Mouse (Mus musculus): ENCODE data around the gene Plcl1.

Gene Plcl1

DNA sequence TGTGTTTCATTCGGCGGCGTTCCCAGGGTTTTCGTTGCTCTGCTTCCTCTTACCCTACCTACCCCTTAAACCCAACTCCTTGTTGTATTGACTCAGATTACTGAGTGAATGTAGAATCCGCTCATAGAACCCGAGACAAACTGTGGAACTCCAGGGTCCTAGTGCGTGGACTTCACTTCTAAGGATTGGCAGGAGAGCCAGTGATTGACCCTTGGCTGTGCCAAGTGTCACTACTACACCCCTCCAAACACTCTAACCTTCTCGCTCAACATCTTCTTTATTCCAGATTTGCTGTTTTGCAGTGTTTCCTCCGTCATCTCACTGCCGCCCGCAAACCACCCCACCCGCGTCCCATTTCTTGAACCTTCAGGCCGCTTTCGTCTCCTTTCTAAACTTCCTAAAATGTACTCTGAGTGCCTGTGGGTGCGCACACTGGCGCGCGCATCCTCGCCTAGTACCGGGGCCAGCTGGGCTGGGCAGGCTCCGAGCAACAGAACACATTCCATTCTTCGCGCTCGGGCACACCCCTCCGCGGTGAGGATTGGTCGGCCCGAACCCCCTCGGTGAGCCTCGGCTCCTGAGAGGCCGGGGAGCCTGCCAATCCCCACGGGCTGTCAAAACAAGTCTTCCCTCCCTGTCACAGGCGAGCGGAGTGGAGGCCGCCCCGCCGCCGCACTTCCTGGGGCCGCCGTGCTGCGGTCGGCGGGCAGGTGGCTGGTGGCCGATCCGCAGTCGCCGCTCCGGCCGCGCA lies at the start of gene Plcl1:
TSS of gene Plcl1 (plus strand) at position 650 of the 751 bp plus-strand sequence.
- peak; percentile 98 for DNase-seq

DNA sequence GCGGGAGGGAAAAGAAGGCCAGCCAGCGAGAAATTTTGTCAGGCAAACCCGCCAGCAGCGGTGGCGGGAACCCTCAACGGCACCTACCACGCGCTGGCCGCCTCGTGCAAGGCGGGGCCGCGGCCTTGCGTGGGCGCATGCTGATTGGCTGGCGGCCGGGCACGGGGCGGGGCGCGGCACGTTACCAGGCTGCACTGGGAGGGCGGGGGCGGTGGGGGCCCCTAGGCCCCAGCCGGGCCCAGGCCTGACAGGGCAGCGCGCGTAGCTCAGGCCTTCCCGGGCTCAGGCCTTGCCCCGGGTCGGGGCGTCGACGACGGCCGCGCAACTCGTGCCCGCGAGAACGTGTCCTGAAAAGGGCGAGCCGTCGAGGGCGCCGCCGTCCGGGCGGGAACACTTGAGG lies 43.1 kb upstream of the Plcl1 start:
- no peak for DNase-seq

DNA sequence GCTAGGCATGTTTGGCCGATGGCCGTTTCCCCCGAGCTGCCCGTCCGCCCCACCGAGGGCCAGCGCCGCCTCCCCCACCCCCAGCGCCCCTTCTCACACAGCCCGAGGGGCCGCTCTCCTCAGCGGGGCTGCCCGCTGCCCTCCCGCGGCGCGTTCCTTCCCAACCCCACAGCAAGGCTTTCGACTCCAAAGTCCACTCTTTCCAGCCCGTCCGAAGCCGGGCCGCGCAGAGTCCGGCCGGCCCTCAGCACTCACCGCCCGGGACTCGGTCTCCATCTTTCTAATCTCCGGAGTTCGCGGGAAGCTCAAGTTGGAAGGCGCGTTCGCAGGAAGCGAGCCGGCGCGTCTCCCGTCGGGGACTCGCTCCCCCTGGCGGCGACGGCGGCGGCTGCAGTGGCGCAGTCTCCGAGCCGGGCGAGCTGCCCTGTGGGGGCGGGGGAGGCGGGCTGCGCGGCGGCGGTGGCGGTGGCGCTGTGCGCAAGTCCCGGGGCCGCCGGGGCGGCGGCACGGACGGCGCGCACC lies 42.6 kb upstream of the Plcl1 start, which contains the start of gene Boll:
TSS of gene Boll (minus strand) at position 426 of the 522 bp plus-strand sequence.
- DNase-seq, result peak; percentile 35

DNA sequence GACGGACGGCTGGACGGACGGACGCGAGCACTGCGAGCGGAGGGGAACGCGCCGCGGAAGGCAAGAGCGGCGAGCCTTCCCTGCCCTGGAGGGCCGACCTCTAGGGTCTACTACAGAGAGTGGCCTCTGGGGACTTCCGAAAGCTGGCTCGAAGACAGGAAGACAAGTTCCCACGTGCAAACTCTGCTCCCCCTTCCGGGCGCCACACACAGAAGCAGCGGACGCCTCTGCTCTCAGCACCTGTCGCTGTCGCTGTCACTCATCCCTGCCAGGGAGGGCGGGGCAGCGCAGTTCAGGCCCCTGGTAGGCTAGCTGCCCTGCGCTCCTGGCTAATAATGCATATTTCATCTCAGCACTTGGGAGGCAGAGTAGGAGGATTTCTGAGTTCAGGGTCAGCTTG lies 42.1 kb upstream of the Plcl1 start:
- DNase-seq, result peak; percentile 34

DNA sequence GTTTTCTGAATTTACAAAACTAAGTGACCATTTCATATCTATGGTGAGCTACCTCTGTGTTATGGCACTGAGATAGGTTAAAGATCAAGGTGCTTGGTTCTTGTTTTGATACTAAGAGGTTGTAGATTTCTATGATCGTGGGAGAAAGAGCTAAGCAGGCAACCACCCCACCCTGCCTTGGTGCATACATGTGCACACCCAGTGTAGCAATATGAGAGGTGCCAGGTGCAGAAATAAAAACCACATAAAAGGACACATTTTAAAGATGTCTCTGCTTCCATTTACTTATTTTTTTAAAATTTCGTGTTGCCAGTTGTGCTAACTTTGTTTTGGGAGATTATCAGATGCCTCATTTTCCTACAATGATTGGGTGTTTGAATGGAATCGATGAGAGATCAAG lies 33.1 kb upstream of the Plcl1 start:
- DNase-seq, result no peak

DNA sequence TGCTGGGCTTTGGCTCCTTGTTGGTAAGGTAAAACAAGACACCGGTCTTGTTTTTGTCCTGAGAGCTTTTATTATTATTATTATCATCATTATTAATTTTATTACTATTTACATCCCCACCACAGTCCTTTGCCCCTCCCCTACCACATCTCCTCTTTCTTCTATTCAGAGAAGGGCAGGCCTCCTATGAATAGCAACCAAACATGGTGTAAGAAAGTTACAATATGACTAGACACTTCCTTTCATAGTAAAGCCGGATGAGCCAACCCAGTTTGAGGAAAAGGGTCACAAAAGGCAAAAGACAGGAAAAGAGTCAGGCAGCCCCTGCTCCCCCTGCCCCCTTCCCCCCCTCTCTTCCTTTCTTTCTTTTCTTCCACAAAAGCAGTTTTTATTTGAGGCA lies 25.2 kb upstream of the Plcl1 start:
- DNase-seq, result no peak

DNA sequence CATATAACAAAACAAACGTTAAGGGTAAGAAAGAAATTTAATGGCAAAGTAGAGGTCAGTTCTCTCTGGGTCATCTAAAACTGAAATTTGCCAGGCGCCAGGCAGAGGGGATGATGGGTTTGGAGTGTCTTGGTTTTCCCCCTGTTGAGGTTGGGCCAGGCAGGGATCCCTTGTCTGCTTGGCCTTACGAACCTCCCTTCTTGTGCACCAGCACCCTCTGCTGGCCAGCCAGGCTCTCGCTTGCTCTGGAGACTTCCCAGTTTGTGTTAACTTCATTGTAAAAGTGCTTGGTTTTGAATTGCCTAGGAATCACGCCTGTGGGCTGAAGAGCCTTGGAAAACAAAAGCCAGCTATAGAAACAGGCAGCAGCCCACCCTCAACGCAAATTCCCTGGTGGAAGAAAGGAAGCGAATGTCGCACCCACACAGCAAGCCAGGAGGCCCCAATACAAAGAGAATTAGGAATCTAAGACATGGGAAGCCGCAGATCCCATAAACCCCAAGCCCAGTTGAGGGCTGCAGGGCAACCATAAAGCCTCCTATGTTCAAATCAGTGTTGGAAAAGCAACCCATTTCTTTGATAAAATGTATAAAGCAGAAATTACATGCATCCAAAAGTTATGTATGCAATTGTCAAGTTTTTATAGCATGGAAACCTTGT lies 22.5 kb upstream of the Plcl1 start:
- DNase-seq, result peak; percentile 58

DNA sequence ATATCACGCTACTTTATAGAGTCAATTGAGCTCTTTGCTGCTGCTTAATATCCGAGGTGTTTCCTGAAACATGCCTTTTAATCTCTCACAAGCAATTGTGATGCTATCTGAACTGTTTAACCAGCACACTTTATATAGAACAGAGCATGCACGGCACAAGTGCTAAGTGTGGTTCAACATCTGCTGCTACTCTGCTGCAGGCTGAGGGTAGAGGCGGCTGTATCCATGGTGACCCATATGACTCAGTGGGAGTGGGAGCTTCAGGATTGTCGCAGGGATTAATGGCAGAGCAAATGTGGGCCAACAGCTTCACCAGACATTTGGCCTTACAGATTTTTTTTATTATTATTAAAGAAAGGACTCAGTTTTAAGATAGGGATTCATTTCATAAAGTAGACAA lies 5.8 kb upstream of the Plcl1 start:
- DNase-seq, result peak; percentile 88

DNA sequence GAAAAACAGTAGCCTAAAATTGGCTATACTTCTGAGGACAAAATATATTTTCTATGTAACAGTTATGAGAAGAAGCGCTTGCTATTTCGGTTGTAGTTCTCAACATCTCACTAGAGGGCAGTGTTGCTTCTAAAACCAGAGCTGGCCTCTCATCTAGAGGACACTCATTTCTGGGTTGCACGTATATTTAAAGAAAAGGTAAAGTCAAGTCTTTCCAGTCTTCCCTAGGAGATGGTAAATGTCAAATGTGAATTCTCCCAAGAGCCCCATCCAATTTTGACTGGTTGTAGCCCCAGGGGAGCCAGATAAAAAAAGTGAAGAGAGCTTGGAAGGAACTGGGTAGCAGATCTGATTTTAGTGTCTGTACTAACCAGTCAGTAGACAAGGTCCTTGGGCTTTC lies 1.3 kb upstream of the Plcl1 start:
- peak; percentile 70 for DNase-seq

DNA sequence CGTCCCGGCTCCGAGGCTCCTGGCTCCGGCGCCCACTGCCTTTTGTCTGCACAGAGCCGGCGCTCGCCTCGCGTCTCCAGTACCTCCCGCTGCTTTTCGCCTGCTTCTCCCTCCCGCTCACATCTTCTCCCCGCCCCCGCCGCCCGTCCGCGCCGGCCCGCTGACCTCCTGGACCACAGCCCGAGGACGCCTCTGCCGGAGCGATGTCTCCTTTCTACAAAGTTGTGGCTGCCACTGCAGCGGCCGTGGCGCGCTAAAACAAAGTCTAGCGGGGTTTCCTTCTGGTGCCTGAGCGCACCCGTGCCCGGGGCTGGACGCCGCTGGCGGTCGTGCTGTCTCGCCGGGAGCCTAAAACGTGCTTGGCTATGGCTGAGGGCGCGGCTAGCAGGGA lies 297 bp downstream of the Plcl1 start:
- DNase-seq, result no peak

DNA sequence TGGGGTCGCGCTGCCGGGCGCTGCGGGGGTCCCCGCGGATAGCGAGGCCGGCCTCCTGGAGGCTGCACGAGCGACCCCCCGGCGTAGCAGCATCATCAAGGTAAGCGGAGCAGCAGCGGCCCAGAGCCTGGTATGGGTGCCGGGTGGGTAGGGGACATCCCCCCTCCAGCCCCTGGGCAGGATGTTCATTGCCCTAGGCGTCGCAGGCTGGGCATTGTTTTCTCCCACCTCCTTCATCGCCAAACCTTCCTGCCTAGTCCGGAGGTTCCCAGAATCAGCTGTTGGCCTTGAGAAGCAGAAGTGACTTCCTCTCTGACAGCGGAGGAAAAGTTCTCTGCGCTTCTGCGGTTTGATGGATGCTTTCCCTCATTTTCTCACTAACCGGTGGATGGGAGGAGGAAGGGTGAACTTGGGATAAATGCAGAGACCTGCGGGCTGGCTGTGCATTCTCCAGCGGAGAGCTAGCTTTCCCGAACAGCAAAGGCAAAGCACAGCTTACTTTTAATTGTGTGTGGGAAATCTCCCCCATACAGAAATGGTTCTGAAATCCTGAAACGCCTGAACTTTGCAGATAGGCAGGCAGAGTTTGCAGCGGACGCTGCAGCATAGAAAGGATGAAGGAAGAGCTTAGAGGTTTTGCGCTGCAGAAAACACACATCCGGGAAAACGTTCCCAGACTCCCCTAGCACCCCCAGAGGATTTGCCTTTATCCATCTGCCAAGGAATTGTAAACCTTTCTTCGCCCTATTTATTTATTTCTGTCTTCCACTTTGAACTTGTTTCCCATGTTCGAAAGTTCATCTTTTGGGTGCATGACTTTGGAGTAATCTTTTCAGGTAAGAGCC lies 1.0 kb downstream of the Plcl1 start:
- no peak for DNase-seq

DNA sequence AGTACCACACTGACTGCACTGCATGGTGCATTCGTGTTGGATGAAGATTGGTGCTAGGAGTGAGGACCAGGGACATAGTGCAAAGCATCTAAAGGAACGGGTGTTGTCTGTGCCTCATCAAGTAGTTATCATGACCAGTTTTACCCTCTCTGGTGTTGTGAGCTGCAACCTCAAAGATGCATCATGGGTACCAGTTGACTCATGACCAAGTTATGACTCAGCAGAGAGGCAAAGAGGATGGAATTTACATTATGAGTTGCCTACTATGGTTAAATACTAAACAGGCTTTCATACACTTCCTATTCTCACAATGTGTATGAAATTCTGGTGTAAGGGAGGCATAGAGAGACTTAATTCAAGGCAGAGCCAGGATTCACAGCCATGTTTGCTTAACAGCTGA lies 4.9 kb downstream of the Plcl1 start:
- no peak for DNase-seq

DNA sequence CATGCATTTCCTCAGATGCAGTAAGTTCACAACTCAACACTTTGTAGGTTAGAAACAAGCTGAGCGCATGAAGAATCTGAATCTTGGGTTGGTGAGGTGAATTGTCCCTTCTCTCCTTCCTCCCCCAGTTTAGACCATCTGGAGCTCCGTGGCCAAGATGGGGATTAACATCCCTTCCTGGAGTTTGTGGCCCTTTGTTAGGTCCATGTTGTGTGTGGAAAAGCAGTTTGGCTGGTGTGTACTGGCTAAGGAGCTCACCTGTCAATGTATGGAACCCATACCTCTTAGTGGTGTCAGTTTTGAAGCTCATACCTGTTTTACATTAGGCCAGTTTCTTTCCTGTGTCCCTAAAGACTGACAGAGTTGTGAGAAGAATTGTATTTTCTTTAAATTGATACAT lies 5.4 kb downstream of the Plcl1 start:
- no peak for DNase-seq

DNA sequence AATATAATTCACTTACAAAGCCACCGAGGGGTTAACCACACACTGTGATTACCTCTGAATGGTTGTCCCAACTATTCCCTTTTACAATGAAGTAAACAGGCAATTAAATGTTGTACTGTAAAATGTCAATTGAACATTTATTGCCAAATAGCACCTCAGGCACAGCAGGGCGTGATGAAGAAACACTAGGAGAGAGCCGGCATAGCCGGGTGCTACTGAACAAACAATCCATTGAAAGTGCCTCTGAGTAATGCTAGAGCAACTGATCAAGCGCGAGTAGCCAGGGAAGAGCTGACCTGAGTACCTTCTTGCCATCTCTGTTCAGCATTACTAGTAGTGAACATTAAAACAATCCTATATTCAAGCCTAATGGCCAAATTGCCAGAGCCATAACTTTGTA lies 6.8 kb downstream of the Plcl1 start:
- no peak for DNase-seq

DNA sequence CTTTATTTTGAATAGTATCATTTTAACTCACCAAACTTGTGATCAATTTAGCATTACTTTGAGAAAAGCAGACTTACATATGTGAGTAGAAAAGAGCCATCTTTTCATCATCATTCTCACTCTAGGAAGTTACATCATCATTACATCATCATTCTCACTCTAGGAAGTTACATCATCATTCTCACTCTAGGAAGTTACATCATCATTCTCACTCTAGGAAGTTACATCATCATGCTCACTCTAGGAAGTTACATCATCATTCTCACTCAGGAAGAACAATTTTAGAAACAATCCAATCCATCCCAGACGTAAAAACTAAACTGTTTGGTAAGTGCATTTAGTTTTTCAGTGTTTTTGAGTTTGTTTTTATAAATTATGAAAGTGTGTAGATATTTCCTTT lies 7.8 kb downstream of the Plcl1 start:
- no peak for DNase-seq

DNA sequence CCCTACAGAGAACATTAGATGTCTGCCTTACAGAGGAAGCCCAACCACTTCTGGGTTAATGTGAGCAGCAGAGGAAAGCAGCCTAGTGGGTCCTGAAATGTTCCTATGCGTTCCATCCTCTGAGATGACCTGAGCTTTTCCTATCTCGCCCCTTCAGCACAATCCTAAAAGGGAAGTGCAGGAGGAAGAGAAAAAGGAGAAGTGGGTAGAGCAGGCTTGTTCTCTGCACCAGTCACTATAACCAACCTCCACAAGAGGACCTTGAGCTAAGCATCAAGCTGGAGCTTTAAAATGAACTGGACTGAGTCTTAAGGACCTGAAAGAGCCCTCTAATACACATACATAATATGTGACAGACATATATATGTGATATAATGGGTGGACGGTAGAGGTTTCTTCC lies 13.2 kb downstream of the Plcl1 start:
- no peak for DNase-seq

DNA sequence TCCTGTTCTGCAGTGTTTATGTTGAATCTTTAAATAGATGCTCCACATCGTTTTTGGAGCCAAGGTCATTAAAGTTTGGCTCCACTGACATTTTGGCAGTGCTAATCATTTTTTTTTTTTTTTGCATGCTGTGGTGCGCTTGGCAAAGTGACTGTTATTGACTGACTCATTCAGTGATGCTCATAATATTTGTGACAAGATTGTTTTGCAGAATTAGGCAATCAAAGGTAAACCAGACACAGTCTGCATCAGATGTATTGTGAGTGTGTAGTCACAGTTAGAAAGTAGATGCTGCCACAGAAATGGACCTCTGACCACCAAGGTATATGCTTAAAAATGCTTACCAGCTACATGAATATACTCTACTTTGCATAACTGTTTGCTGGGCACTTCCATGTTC lies 21.9 kb downstream of the Plcl1 start:
- no peak for DNase-seq

DNA sequence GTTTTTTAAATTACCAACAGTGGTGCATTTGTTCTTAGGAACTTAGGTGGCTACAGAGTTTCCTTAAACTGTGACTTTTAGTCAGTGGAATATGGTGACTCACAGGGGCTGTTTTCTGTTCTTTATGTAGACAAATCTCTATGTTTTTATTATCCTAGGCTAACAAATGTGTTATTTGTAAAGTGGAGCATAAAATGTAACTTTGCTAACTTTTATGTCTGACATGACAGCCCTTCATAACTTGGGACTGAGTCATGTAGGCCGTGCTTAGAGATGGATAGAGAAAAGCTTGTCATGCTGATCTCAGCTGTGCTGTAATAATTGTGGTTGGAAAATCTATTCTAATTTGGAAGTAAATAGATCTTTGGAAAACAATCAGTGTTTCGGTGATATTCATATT lies 23.3 kb downstream of the Plcl1 start:
- DNase-seq, result no peak

DNA sequence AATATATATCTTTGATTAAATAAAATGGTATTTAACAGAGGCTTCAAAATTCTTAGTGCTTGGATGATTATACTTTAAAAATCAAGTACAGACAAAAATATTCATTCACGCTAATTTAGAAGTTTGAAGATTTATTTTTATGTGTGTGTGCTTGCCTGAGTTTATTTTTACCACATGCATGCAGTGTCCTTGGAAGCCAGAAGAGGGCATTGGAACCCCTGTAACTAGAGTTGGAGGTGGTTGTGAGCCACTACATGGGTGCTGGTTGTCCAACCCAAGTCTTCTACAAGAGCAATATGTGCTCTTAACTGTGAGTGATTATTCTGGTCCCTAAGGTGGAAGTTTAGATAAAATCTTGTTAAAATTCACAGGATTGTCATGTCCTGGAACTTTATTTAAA lies 24.0 kb downstream of the Plcl1 start:
- DNase-seq, result no peak

DNA sequence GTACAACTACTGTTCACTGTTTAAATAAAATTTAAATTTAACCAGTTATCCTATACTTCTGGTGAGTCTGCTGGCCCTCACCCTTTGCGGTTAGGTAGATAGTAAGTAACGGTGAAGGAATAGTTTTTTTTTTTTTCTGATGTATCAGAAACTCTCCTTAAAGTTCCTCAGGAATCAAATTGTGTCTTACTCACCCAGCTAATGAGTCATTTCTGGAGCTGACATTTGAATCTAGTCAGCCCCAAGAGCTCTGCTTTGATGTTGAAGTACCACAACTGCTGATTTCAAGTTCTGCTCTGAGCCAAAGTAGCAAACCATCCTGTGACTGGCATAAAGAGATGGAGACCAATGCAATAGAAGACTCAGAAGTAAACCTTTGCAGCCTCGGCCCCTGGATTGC lies 24.9 kb downstream of the Plcl1 start:
- no peak for DNase-seq

DNA sequence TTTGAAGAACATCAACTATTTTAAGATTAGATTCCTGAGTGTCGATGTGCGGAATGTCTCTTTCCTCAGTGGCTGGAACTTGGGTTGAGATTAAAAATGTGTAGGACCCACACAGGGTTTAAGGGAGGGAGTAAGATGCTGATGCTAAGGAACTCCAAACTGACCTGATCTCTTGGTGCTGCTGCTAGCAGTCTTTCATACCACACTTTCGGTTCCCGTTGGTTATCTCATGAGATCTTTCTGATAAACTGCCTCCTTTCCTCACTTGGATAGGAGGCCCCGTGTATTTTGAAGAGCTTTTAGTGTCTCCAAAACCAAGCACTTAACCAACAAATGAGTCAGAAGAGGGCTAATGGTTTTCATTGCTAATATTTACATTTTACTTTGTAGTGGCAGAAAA lies 30.9 kb downstream of the Plcl1 start:
- no peak for DNase-seq

DNA sequence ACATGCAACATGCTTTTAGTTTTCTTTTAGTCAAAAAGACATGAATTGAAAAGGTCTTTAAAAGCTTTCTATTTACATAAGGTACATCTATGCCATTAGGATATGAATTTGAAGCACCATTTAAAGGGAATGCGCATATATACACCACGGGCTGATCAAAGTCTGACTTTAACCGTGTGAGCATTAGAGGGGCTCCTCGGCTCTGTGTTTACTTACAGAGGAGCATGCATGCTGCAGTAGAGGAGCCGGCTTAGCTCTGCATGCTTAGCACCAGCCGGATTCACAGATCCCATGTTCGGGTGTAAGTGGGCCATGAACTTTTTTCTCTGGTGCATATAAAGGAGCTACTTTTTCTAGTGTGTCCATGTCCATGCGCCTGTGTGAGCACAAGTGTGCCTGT lies 31.4 kb downstream of the Plcl1 start:
- DNase-seq, result no peak

DNA sequence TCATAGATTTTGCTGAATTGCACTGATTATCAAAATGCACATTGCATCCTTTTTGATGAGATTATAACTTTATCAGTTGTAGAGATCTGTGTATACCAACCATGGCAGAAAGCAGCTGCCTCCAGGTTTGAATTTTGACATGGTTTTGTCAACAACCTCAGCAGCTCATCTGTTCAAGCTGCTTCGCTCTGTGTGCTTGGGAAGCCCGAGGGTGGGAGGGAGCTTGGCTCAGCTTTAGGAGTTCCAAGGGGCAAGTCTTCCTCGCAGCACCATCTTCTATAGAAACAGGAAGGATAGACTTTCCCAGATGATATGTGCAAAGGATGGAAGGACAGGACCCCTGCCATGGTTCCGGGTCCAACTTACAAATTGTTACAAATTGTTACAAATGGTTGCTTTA lies 32.9 kb downstream of the Plcl1 start:
- DNase-seq, result no peak

Measured in layer of hippocampus, adult 9-11 months (tissue).